Mouse (Mus musculus) brown adipose tissue, adult 24 weeks (tissue): Measurements from ENCODE around the gene Adat3. TPM values are rescaled to one million over a fixed set of nuclear protein-coding genes. Genes with fewer than 3 reads are reported as not detected.
"Not testable (repeated sequence)": the region's sequence is repeated elsewhere in the genome, so short reads cannot be mapped to it uniquely, and the experiment has no call there.

Experiments used
- H3K27ac ChIP-seq: fragments of 200-500 bp; replicated peaks from 2 replicates; pipeline ENCODE4 v1.5.1; 2012; ENCODE audit warnings: low read depth, mild to moderate bottlenecking, low read length
- H3K4me1 ChIP-seq: fragments of 200-500 bp; 2 replicates; pipeline ENCODE4 v1.6.1; 2012; ENCODE audit warnings: low read length, mixed read lengths; ENCODE audit not compliant: control insufficient read depth, insufficient read depth, insufficient read length
- H3K4me3 ChIP-seq: fragments of 200-500 bp; 2 replicates; pipeline ENCODE4 v1.5.1; 2012; ENCODE audit warnings: low read depth, mild to moderate bottlenecking, low read length, moderate library complexity; ENCODE audit not compliant: insufficient read depth
- polyA plus RNA-seq: library from polyadenylated mRNA; stranded (reverse); fragments of >200 nt; gene quantifications from 2 replicates; pipeline ENCODE4 v1.2.4, GENCODE M21; 2012; ENCODE audit not compliant: missing spikeins, insufficient read depth, insufficient read length

Gene Adat3
- polyA plus RNA-seq, 1 experiment, result not detected

DNA sequence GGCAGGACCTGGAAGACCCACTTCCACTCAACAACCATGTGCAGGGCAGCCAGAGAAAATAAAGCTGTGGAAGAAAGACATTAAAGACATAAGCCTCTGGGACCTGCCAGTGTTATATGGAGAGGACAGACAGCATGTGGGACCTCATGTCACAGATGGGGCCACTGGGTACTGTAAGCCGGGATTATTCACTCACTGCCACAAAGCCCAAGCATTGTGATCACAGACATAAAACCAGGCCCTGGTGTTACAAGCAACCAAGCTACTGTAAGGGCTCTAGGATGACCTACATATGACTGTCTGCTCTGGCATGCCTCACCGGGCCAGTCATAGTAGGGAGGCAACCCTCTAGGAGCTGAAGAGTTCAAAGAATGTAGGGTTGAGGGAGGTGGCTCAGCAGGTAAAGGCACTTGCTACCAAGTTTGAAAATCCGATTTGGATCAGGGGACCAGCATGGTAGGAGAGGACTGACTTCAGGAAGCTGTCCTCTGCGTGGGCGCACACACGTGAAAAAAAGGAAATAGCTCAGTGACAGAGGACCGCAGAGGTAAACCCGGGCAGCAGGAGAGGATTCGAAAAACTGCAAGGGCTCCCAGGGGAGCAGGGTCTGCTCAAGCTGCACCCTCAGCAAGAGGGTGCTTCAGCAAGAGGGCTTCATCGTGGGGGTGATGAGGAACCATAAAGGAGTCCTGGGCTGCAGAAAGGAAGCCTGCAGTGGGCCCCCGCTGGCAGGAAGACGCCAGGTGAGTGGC, 13.4 kb upstream of the Adat3 start:
- peak overlapping the region; percentile 70 for H3K27ac ChIP-seq
- peaks cover 25% of the 10 kb centered on the region for H3K4me1 ChIP-seq
- H3K4me3 ChIP-seq, result peak overlapping the region; percentile 96

DNA sequence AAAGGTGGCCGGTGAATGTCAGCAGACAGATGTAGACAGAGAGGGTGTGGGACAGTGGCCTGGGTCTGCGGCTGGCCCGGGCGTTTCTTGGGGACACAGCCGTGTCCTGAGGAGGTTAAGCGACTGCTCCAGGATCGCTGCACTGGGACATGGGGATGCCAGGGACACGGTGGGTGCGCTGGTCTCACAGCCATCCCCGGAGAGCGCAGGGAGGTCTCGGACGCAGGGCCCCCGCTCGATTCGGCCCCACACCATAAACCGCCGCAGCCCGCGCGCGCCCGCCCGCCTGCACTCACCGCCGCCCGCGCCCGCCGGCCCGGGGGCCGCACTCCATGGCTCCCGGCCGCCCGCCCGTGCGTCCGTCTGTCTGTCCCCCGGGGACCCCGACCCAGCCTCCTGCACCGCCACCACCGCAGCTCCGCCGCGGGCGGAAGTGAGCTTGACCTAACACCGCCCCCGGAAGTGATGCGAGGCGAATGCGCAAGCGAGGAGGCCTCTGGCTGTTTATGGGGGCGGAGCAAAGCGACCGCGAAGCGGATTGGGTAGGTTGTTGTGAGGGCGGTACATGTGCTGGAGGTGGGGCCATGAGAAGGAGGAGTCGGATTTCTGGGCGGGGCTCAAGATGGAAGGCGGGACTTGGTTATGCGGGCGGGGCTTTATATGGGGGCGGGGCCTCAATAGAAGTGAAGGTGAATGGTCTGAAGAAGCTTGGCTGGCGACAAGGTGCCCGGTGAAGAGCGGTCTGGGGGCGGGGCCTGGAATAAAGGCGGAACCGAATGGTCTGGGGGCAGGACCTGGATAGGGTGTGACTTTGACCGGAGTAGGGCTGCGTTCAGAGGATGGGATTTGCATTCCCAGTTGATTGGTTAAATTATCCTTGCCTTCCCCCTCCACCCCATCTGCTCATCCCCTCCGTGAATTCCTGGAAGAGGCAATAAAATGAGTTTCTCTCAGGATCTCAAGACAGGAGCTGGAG, 12.5 kb upstream of the Adat3 start, which contains the start of gene Abhd17a:
TSS of gene Abhd17a (minus strand) at position 463 of the 976 bp plus-strand sequence.
- Histone ChIP-seq H3K27ac (peak within 1 kb of the TSS; percentile 70), H3K4me1 (peaks cover 17% of the 10 kb centered on the region), H3K4me3 (peak within 1 kb of the TSS; percentile 96)

DNA sequence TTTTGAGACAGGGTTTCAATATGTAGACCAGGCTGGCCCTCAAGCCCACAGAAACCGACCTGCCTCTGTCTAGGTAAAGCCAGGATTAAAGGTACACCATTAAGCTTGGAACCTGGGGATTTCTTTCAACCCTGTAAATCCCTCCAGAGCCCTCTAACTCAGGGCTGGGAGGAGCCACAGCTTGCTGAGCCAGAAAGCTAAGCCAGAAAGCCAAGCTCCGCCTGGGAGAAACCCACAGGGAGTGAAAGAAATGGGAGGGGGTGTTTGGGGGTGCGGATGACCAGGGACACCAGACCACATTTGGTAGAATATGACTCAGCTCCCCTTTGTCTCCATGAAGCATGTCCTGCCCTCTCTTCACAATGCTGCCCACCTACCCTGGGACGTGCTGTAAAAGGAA, 6.4 kb upstream of the Adat3 start:
- Histone ChIP-seq H3K4me3 (no peak overlapping the region), H3K4me1 (no peaks in the 10 kb centered on the region), H3K27ac (no peak overlapping the region)

- Histone ChIP-seq H3K4me1 (peaks cover 6% of the 10 kb centered on the region), H3K27ac (peak overlapping the region; percentile 65), H3K4me3 (peak overlapping the region; percentile 92)
Observed at GRCm38 (mm10) chr10:80603364-80603763, 684 bp downstream of the Adat3 start.

DNA sequence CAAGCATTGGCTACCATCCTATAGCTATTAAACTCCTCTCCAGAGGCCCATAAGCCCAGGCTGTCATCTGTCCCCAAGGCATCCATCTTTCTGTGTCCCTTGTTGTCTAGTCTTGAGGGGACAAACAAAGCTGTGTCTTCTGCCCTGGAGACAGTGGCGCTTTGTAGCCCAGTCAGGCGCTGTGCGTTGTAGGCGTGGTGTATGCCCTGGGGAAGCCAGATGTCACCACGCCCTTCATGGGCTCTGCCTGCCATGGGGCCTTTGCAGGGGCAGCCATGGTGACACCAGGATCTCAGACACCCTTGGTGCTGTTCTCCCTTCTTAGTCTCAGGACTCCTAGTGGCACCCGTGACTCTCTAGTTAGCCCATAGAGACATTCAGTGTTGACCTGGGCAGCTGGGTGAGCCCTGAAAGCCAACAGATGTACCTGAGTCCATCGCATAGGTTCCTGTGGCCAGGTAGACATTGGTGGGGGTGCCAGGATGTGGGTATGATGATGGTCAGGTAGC, 1.4 kb downstream of the Adat3 start:
- Histone ChIP-seq H3K4me1 (peaks cover 6% of the 10 kb centered on the region), H3K27ac (0 out of 2 replicates have a peak overlapping the region, but pooled peaks have one; percentile 65), H3K4me3 (no peak overlapping the region)

- Histone ChIP-seq H3K27ac (no peak overlapping the region), H3K4me1 (peaks cover 6% of the 10 kb centered on the region), H3K4me3 (no peak overlapping the region)
Observed at GRCm38 (mm10) chr10:80604988-80605387, 2.3 kb downstream of the Adat3 start.

- H3K4me3 ChIP-seq, H3K4me1 ChIP-seq, H3K27ac ChIP-seq: not testable (repeated sequence)
Observed at GRCm38 (mm10) chr10:80605721-80606120, 3.0 kb downstream of the Adat3 start, which contains the start of gene Gm49322. Gm49322 (plus strand) TSS chr10:80606021.

- no peak overlapping the region for H3K4me3 ChIP-seq
- no peak overlapping the region for H3K27ac ChIP-seq
- peaks cover 6% of the 10 kb centered on the region for H3K4me1 ChIP-seq
Observed at GRCm38 (mm10) chr10:80606306-80606705, 3.6 kb downstream of the Adat3 start.

GRCm38 (mm10) chr10:80606737-80607350, 4.2 kb downstream of the Adat3 start:
- no peak overlapping the region for H3K4me3 ChIP-seq
- H3K27ac ChIP-seq, result no peak overlapping the region
- peaks cover 6% of the 10 kb centered on the region for H3K4me1 ChIP-seq

GRCm38 (mm10) chr10:80608435-80608834, 5.8 kb downstream of the Adat3 start:
- Histone ChIP-seq H3K27ac (no peak overlapping the region), H3K4me1 (peaks cover 6% of the 10 kb centered on the region)

GRCm38 (mm10) chr10:80609269-80609924, 6.7 kb downstream of the Adat3 start:
- Histone ChIP-seq H3K27ac (no peak overlapping the region), H3K4me1 (no peaks in the 10 kb centered on the region), H3K4me3 (no peak overlapping the region)

More at GRCm38 (mm10) chr10:80608435-80608834, 5.8 kb downstream of the Adat3 start:
- no peak overlapping the region for H3K4me3 ChIP-seq

GRCm38 (mm10) chr10:80610116-80610785, 7.6 kb downstream of the Adat3 start:
- H3K27ac ChIP-seq, result no peak overlapping the region
- no peaks in the 10 kb centered on the region for H3K4me1 ChIP-seq
- no peak overlapping the region for H3K4me3 ChIP-seq

DNA sequence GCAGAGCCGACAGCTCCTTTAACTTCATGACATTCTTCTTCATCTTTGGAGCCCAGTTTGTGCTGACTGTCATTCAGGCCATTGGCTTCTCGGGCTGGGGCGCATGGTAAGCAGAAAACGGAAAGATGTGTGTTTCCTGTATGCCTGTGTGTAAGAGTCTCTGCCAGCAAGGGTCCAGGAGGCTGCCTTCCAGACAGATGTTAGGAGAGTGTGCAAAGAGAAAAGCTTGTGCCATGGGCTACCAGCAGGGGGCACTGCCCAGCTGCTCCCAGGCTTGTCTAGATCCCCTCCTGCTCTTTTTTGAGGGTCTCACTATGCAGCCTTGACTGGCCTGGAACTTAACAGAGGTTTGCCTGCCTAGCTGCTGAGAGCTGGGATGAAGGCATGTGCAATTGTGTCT, 8.3 kb downstream of the Adat3 start:
- H3K27ac ChIP-seq, result no peak overlapping the region
- H3K4me1 ChIP-seq, result no peaks in the 10 kb centered on the region
- H3K4me3 ChIP-seq, result no peak overlapping the region

GRCm38 (mm10) chr10:80611905-80612304, 9.2 kb downstream of the Adat3 start:
- Histone ChIP-seq H3K4me3 (no peak overlapping the region), H3K4me1 (no peaks in the 10 kb centered on the region), H3K27ac (no peak overlapping the region)
